Mouse (Mus musculus) thymus, adult 2 months (tissue): Measurements from ENCODE around the gene Gcgr. TPM values are rescaled to one million over a fixed set of nuclear protein-coding genes. Genes with fewer than 3 reads are reported as not detected.

ENCODE experiments used
- DNase-seq: peaks from one replicate; pipeline ENCODE4 v3.0.0; 2021
- H3K27ac ChIP-seq: fragments of 200-500 bp; 2 replicates; pipeline ENCODE4 v1.5.1; 2012; ENCODE audit warnings: low read length, control low read depth; ENCODE audit not compliant: control insufficient read depth, insufficient read depth
- H3K27me3 ChIP-seq: fragments of 200-500 bp; 2 replicates; pipeline ENCODE4 v1.6.1; 2012; ENCODE audit warnings: mild to moderate bottlenecking, low read length, moderate library complexity, mixed read lengths; ENCODE audit not compliant: control insufficient read depth, insufficient read depth
- H3K36me3 ChIP-seq: fragments of 200-500 bp; 2 replicates; pipeline ENCODE4 v1.6.1; 2012; ENCODE audit warnings: mild to moderate bottlenecking, low read length, moderate library complexity; ENCODE audit not compliant: control insufficient read depth, insufficient read depth
- H3K4me1 ChIP-seq: fragments of 200-500 bp; replicated peaks from 2 replicates; pipeline ENCODE4 v1.6.1; 2012; ENCODE audit warnings: low read length; ENCODE audit not compliant: control insufficient read depth, insufficient read depth
- H3K4me3 ChIP-seq: fragments of 200-500 bp; 2 replicates; pipeline ENCODE4 v1.5.1; 2012; ENCODE audit warnings: mild to moderate bottlenecking, low read length, control low read depth, moderate library complexity; ENCODE audit not compliant: control insufficient read depth, insufficient read depth
- CTCF ChIP-seq: fragments of 200-500 bp; IDR thresholded peaks from 2 replicates; pipeline ENCODE4 v1.5.1; 2012; ENCODE audit warnings: mild to moderate bottlenecking, control low read depth, low read length, moderate library complexity, borderline replicate concordance; ENCODE audit not compliant: control insufficient read depth, poor library complexity, insufficient read depth; ENCODE audit errors: extremely low read depth
- POLR2A ChIP-seq: fragments of 200-500 bp; IDR thresholded peaks from 2 replicates; pipeline ENCODE4 v1.6.1; 2012; ENCODE audit warnings: mild to moderate bottlenecking, low read length, control low read depth, moderate library complexity; ENCODE audit not compliant: control insufficient read depth, poor library complexity, insufficient read depth; ENCODE audit errors: extremely low read depth
- WGBS: fragments of 180-500 bp; shearing (Covaris S2); methylation state at CpG from one replicate; pipeline ENCODE4 v1.1.7; 2018; 5-methylcytosine and 5-hydroxymethylcytosine counted together
- polyA plus RNA-seq: library from polyadenylated mRNA; depleted of rRNA; stranded (reverse); fragments of >200 nt; gene quantifications from 2 replicates; pipeline ENCODE4 v1.2.3, GENCODE M21; 2012

Gene Gcgr
- polyA plus RNA-seq, 1 experiment = 1.0 TPM

GRCm38 (mm10) chr11:120528903-120529302, 1.6 kb upstream of the Gcgr start:
- Histone ChIP-seq H3K4me3 (no peak overlapping the region), H3K27me3 (peaks cover 17% of the 10 kb centered on the region; the same call in 1 of the 2 replicates), H3K4me1 (peaks cover 5% of the 10 kb centered on the region; the same call in 1 of the 2 replicates), H3K36me3 (no peaks in the 10 kb centered on the region), H3K27ac (no peak overlapping the region)
- WGBS = 93% methylated on average over 4 of the region's 4 CpGs
- DNase-seq = no peak
- TF ChIP-seq CTCF (no peak), POLR2A (no peak)

DNA sequence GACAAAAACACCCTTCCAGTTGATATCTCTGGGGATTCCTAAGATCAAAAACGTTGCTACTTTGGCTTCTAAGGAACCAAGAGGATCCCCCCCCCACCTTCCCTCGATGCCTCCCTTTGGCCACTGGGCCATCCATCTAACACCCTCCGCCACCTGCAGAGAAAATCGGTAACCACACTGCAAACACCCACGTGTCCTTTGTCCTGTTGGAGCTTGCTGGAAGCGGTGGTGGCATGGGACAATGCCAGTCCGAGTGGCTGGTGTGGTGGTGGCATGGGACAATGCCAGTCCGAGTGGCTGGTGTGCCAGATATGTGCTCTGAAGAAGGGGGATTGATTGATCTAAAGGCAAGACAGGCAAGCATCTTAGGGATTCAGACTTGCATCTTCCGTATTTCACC, 1.1 kb downstream of the Gcgr start:
- Histone ChIP-seq H3K4me1 (peaks cover 5% of the 10 kb centered on the region; the same call in 1 of the 2 replicates), H3K4me3 (no peak overlapping the region), H3K27me3 (peaks cover 17% of the 10 kb centered on the region; the same call in 1 of the 2 replicates), H3K36me3 (no peaks in the 10 kb centered on the region), H3K27ac (no peak overlapping the region)
- TF ChIP-seq POLR2A = no peak
- TF ChIP-seq CTCF = no peak
- 38% methylated on average over 9 of the region's 9 CpGs for WGBS
- no peak for DNase-seq

GRCm38 (mm10) chr11:120534093-120534492, 3.6 kb downstream of the Gcgr start:
- no peak for DNase-seq
- Histone ChIP-seq H3K27ac (no peak overlapping the region), H3K4me3 (no peak overlapping the region), H3K36me3 (no peaks in the 10 kb centered on the region), H3K4me1 (peaks cover 7% of the 10 kb centered on the region), H3K27me3 (peaks cover 17% of the 10 kb centered on the region; the same call in 1 of the 2 replicates)
- WGBS = 90% methylated on average over 8 of the region's 8 CpGs
- TF ChIP-seq POLR2A (no peak), CTCF (no peak)

GRCm38 (mm10) chr11:120535145-120535544, 4.6 kb downstream of the Gcgr start:
- WGBS = 95% methylated on average over 3 of the region's 3 CpGs
- Histone ChIP-seq H3K27me3 (peaks cover 17% of the 10 kb centered on the region; the same call in 1 of the 2 replicates), H3K36me3 (no peaks in the 10 kb centered on the region), H3K4me1 (peaks cover 12% of the 10 kb centered on the region), H3K4me3 (no peak overlapping the region), H3K27ac (no peak overlapping the region)
- no peak for DNase-seq
- TF ChIP-seq CTCF = no peak
- TF ChIP-seq POLR2A = no peak

DNA sequence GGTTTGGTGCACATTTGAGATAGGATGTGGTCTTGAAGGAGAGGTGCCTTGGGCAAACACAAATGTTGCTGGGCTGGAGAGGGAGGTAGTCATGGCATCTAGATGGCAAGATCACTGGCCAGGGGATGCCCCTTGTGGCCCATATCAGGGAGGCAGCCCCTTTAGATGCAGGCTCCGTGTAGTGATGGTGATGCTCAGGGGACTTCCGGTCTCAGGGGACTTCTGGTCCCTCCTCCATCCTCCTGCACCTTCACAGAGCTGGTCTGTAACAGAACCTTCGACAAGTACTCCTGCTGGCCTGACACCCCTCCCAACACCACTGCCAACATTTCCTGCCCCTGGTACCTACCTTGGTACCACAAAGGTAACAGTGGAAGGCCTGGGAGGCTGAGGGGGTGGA, 5.3 kb downstream of the Gcgr start:
- peaks cover 13% of the 10 kb centered on the region; the same call in 1 of the 2 replicates for H3K27me3 ChIP-seq
- H3K36me3 ChIP-seq = no peaks in the 10 kb centered on the region
- H3K4me1 ChIP-seq = peaks cover 10% of the 10 kb centered on the region
- DNase-seq = no peak
- H3K4me3 ChIP-seq = no peak overlapping the region
- TF ChIP-seq POLR2A (no peak), CTCF (no peak)
- H3K27ac ChIP-seq = no peak overlapping the region
- 86% methylated on average over 3 of the region's 3 CpGs for WGBS

DNA sequence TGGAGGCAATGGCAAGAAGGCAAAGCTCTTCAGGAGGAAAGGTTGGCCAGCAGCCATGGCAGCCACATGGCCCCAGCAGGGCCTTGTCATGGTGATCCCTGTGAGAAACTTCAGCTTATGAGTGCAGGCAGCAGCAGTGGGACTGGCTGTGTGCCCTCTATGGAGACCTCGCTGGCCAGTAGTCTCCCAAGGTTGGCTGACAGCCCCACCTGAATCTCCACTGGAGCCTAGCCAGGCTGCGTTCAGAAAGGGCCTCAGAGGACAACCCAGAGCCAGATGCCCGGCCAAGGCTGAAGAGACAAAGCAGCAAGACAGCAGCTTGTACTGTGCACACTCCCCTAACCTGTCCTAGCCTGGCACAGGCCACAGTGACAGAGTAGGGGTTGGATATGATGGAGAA, 8.0 kb downstream of the Gcgr start:
- DNase-seq = no peak
- peaks cover 7% of the 10 kb centered on the region for H3K4me1 ChIP-seq
- WGBS = 84% methylated on average over 3 of the region's 3 CpGs

DNA sequence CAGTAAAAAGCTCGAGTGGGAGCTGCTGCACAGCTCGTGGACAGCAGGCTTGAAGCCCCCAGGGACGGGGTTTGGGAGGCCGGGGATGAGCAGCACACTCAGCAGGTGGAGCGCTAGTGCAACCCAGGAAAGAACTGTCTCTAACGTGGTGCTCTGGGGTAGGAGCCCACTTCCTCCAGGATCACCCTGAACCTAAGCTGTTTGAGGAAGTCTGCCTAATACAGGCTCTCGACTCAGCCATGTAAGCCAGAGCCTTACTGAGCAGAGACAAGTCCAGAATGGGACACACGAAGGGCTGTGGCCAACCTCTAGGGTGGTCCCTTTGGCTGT, 8.4 kb downstream of the Gcgr start:
- no peaks in the 10 kb centered on the region for H3K27me3 ChIP-seq
- no peak overlapping the region for H3K4me3 ChIP-seq
- H3K27ac ChIP-seq = no peak overlapping the region
- DNase-seq = no peak
- H3K4me1 ChIP-seq = peaks cover 7% of the 10 kb centered on the region
- peaks cover 9% of the 10 kb centered on the region; the same call in 1 of the 2 replicates for H3K36me3 ChIP-seq
- no peak for TF ChIP-seq POLR2A
- TF ChIP-seq CTCF = no peak
- 15% methylated on average over 8 of the region's 8 CpGs for WGBS

More for the DNA sequence above, 8.0 kb downstream of the Gcgr start:
- TF ChIP-seq POLR2A = no peak
- no peak for TF ChIP-seq CTCF
- Histone ChIP-seq H3K27me3 (no peaks in the 10 kb centered on the region), H3K4me3 (no peak overlapping the region), H3K36me3 (peaks cover 9% of the 10 kb centered on the region; the same call in 1 of the 2 replicates), H3K27ac (no peak overlapping the region)
